Mouse (Mus musculus): ENCODE measurements at regions not wholly inside any gene's neighbourhood (a gene's known extent, or its start where the extent isn't known, plus 50 kb on each side); places are given as distances from the start of the nearest gene placed in this dataset.

GRCm38 (mm10) chr14:102790916-102791315 is 191.5 kb downstream of the Kctd12 start:
- TF ChIP-seq CTCF (IDR thresholded peaks at IDR 0.05; ENCODE audit: extremely low read depth, insufficient read depth, insufficient read length, insufficient replicate concordance) (no peak), POLR2A (IDR thresholded peaks at IDR 0.05; ENCODE audit: low read depth, low read length) (no peak)
